Mouse (Mus musculus) CH12.LX (cell line): ENCODE data around the gene C1qtnf5. TPM values are rescaled to one million over a fixed set of nuclear protein-coding genes. Genes with fewer than 3 reads are reported as not detected.

Experiments used
- DNase-seq: peaks from one replicate; pipeline ENCODE4 v3.0.0-alpha.2; 2013; ENCODE audit errors: extremely low read depth
- H3K27ac ChIP-seq: 2 replicates; pipeline ENCODE4 v1.5.1; 2012; ENCODE audit warnings: low read depth, mild to moderate bottlenecking, control low read depth, moderate library complexity; ENCODE audit not compliant: insufficient read depth
- H3K27me3 ChIP-seq: replicated peaks from 2 replicates; pipeline ENCODE3; 2012; ENCODE audit warnings: inconsistent platforms
- H3K36me3 ChIP-seq, 2 experiments: replicated peaks in 1 of 2; 2 replicates each; pipeline versions ENCODE3 to v1.6.1; 2012; ENCODE audit warnings: inconsistent platforms in 1 of 2, low read length in 1 of 2, mild to moderate bottlenecking in 1 of 2, mixed read lengths in 1 of 2, moderate library complexity in 1 of 2; ENCODE audit not compliant: control insufficient read depth in 1 of 2, insufficient read depth in 1 of 2
- H3K4me1 ChIP-seq, 2 experiments: 2 replicates each; pipeline ENCODE4 v1.6.1; 2012; ENCODE audit warnings: inconsistent platforms in 1 of 2, moderate library complexity in 1 of 2; ENCODE audit not compliant: insufficient read depth in 2 of 2, control insufficient read depth in 1 of 2
- H3K4me2 ChIP-seq: 2 replicates; pipeline ENCODE4 v1.6.1; 2012; ENCODE audit warnings: low read depth, mild to moderate bottlenecking, control low read depth; ENCODE audit not compliant: poor library complexity, insufficient read depth, severe bottlenecking
- H3K4me3 ChIP-seq, 3 experiments: fragments of 150-350 bp in 1 of 3; sonication (generic) in 1 of 3; replicated peaks in 1 of 3; 2 replicates each; pipeline versions ENCODE3 to v1.5.1; 2011 to 2012; ENCODE audit warnings: low read depth in 2 of 3, low read length in 2 of 3, mild to moderate bottlenecking in 2 of 3, moderate library complexity in 2 of 3, control low read depth in 1 of 3, improper control_type of control experiment in 1 of 3, inconsistent platforms in 1 of 3, mixed read lengths in 1 of 3; ENCODE audit not compliant: poor library complexity in 1 of 3
- H3K79me2 ChIP-seq: replicated peaks from 2 replicates; pipeline ENCODE4 v1.6.1; 2012; ENCODE audit warnings: mild to moderate bottlenecking, moderate library complexity; ENCODE audit not compliant: control insufficient read depth, poor library complexity, insufficient read depth, severe bottlenecking; ENCODE audit errors: extremely low read depth
- H3K9ac ChIP-seq: 2 replicates; pipeline ENCODE4 v1.6.1; 2012; ENCODE audit warnings: low read depth, mild to moderate bottlenecking, control low read depth, moderate library complexity; ENCODE audit not compliant: insufficient read depth
- H3K9me3 ChIP-seq: replicated peaks from 2 replicates; pipeline ENCODE3; 2012; ENCODE audit warnings: low read length, inconsistent platforms, mixed read lengths
- E2F4 ChIP-seq: IDR thresholded peaks from 2 replicates; pipeline ENCODE4 v1.6.1; 2011; ENCODE audit warnings: low read depth, low read length, improper control_type of control experiment; ENCODE audit not compliant: insufficient replicate concordance
- ETS1 ChIP-seq: conservative IDR thresholded peaks from 2 replicates; pipeline ENCODE4 v1.6.1; 2012; ENCODE audit warnings: low read depth, mild to moderate bottlenecking, inconsistent platforms, low read length, improper control_type of control experiment, moderate library complexity
- GABPA ChIP-seq: IDR thresholded peaks from 2 replicates; pipeline ENCODE4 v1.6.1; 2012; ENCODE audit warnings: low read depth, low read length, improper control_type of control experiment, inconsistent platforms; ENCODE audit not compliant: insufficient replicate concordance
- JUN ChIP-seq: IDR thresholded peaks from 2 replicates; pipeline ENCODE4 v1.6.1; 2011; ENCODE audit warnings: low read depth, mild to moderate bottlenecking, low read length, improper control_type of control experiment, moderate library complexity; ENCODE audit not compliant: insufficient read depth
- MEF2A ChIP-seq: IDR thresholded peaks from 2 replicates; pipeline ENCODE4 v1.6.1; 2014; ENCODE audit warnings: low read depth, mild to moderate bottlenecking, inconsistent platforms, low read length, improper control_type of control experiment, borderline replicate concordance
- MYC ChIP-seq: IDR thresholded peaks from 2 replicates; pipeline ENCODE4 v1.6.1; 2011; ENCODE audit warnings: low read depth, mild to moderate bottlenecking, improper control_type of control experiment, low read length
- NRF1 ChIP-seq: IDR thresholded peaks from 2 replicates; pipeline ENCODE4 v1.6.1; 2014; ENCODE audit warnings: low read depth, mild to moderate bottlenecking, inconsistent platforms, low read length, improper control_type of control experiment, moderate library complexity
- PAX5 ChIP-seq: IDR thresholded peaks from 2 replicates; pipeline ENCODE4 v1.6.1; 2012; ENCODE audit warnings: low read length, inconsistent platforms, mixed read lengths
- POLR2A ChIP-seq: IDR thresholded peaks from 2 replicates; pipeline ENCODE4 v1.6.1; 2011; ENCODE audit warnings: low read depth, mild to moderate bottlenecking, improper control_type of control experiment, low read length
- POLR2AphosphoS2 ChIP-seq: IDR thresholded peaks from 2 replicates; pipeline ENCODE4 v1.6.1; 2011; ENCODE audit warnings: low read depth, low read length, improper control_type of control experiment
- RAD21 ChIP-seq: IDR thresholded peaks from 2 replicates; pipeline ENCODE4 v1.6.1; 2011; ENCODE audit warnings: low read depth, mild to moderate bottlenecking, low read length, improper control_type of control experiment, moderate library complexity
- SIN3A ChIP-seq: IDR thresholded peaks from 2 replicates; pipeline ENCODE4 v1.6.1; 2012; ENCODE audit warnings: low read length, improper control_type of control experiment, inconsistent platforms
- SMC3 ChIP-seq: IDR thresholded peaks from 2 replicates; pipeline ENCODE4 v1.6.1; 2011; ENCODE audit warnings: low read depth, low read length, improper control_type of control experiment
- TBP ChIP-seq: conservative IDR thresholded peaks from 2 replicates; pipeline ENCODE4 v1.6.1; 2011; ENCODE audit warnings: low read depth, low read length, improper control_type of control experiment
- TCF12 ChIP-seq: IDR thresholded peaks from 2 replicates; pipeline ENCODE4 v1.6.1; 2014; ENCODE audit warnings: low read depth, mild to moderate bottlenecking, inconsistent platforms, low read length, improper control_type of control experiment
- UBTF ChIP-seq: IDR thresholded peaks from 2 replicates; pipeline ENCODE4 v1.6.1; 2012; ENCODE audit warnings: low read depth, mild to moderate bottlenecking, inconsistent platforms, low read length, improper control_type of control experiment, moderate library complexity
- ZNF384 ChIP-seq: IDR thresholded peaks from 2 replicates; pipeline ENCODE4 v1.6.1; 2012; ENCODE audit warnings: low read depth, low read length, improper control_type of control experiment, inconsistent platforms
- dilution Hi-C: fragments of 300-500 bp; cut with MboI; formaldehyde crosslinking; loops from 2 replicates; pipeline ENCODE4 v1.14.3; 2020; ENCODE audit warnings: low sequenced_read_pairs; ENCODE audit not compliant: extremely low pct_unique_long_range_greater_than_20kb, extremely low pct_ligation_motif_present
- in situ Hi-C: fragments of 300-500 bp; cut with MboI; formaldehyde crosslinking; loops from 3 replicates; pipeline ENCODE4 v1.14.3; 2019; ENCODE audit warnings: low sequenced_read_pairs, low pct_ligation_motif_present, low pct_unique_long_range_greater_than_20kb, mixed read lengths
- polyA plus RNA-seq: library from polyadenylated mRNA; unstranded; fragments of >175 nt; gene quantifications from 2 replicates; pipeline ENCODE4 v1.2.1, GENCODE M21; 2012; ENCODE audit warnings: low read depth; ENCODE audit not compliant: insufficient read length
- total RNA-seq, 2 experiments: library from RNA; depleted of rRNA; stranded (reverse); fragments of 300-350 nt in 1 of 2; fragments of >200 nt in 1 of 2; gene quantifications; 2 replicates each; pipeline ENCODE4 v1.2.3; 2012 to 2014

The C1qtnf5 gene
- total and polyA plus RNA-seq, 3 experiments = not detected

DNA sequence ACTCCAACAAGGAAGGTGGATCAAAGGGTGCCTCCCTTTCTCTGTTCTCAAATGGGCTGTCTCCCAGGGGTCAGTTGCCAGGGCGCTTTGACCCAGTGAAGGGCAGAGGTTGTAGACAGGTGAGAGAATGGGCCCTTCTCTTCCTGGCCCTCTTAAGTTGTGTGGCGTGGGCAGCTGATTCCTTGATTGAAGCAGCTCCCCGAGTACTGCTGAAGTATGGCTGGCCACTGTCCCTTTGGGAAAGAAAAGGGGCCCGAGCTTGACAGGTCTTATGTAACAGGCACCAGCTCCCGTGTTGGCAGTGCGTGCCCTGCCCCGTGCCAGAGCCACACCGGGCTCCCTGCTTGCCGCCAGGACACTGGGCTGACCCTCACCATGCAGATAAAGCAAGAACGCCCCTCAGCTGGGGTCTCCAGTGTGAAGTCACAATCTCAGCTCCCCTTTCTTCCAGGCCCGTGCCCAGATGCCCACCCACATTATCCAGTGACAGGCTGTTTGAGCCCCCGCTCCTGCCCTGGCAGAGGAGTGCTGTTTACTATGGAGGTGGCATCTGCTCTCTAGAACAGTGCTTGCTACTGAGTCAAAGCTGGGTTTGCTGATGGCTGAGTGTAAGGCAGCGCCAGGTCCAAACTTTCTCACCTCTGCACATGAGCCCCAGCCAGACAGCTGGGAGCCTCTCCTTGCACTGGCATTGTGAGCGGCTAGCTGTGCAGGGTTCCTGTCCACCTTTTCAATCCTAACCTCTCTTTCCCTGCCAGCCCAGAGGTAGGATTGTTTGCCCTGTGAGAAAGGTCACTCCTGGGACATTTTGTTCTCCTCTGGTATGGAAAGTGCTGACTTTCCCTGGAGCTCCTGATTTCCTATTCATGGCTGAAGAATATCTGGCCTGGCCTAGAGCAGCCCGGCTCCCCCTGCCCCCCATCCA is 21.0 kb upstream of the C1qtnf5 start:
- peaks cover 0 to 2% of the 10 kb centered on the region in 2 experiments for H3K36me3 ChIP-seq
- H3K79me2 ChIP-seq = no peaks in the 10 kb centered on the region
- in situ Hi-C loops = no loop called here
- DNase-seq = no peak
- H3K9me3 ChIP-seq = no peaks in the 10 kb centered on the region
- TF ChIP-seq UBTF = no peak
- no peak for TF ChIP-seq JUN
- no peak for TF ChIP-seq RAD21
- TF ChIP-seq SMC3 = no peak
- TF ChIP-seq POLR2A = no peak
- TF ChIP-seq SIN3A = no peak
- no peak for TF ChIP-seq MEF2A
- no peak overlapping the region for H3K4me3 ChIP-seq
- no peak overlapping the region for H3K27ac ChIP-seq
- H3K9ac ChIP-seq = no peak overlapping the region
- H3K4me2 ChIP-seq = no peak overlapping the region
- dilution Hi-C loops = no loop called here
- peaks cover 19 to 57% of the 10 kb centered on the region in 2 experiments for H3K4me1 ChIP-seq
- peaks cover 50% of the 10 kb centered on the region for H3K27me3 ChIP-seq

DNA sequence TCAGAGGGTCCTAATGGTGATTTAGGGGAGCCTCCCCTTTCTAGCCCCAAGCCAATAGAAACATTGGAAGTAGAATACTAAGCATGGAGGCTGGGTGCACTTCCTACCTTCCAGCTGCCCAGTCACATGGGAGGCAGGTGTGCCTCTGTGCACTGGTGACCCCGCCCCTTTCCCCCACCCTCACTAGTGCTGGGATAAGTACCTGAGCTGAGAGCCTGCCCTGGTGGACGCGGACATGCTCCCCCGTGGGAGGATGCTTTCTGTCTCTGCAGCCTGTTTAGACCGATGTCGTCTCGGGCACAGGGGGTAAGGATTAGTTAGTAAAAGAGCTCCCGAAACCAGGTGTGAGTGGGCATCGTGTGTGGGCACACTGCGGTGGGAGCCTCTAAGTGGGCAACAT is 20.1 kb upstream of the C1qtnf5 start:
- no peak overlapping the region for H3K4me3 ChIP-seq
- no peaks in the 10 kb centered on the region for H3K79me2 ChIP-seq
- in situ Hi-C loops = no loop called here
- H3K27me3 ChIP-seq = peaks cover 44% of the 10 kb centered on the region
- dilution Hi-C loops = no loop called here
- H3K4me2 ChIP-seq = no peak overlapping the region; the same call in 1 of the 2 replicates
- H3K36me3 ChIP-seq = peaks cover 0 to 7% of the 10 kb centered on the region in 2 experiments
- no peak for TF ChIP-seq GABPA
- no peak for TF ChIP-seq POLR2AphosphoS2
- TF ChIP-seq ZNF384 = no peak
- TF ChIP-seq TBP = no peak
- TF ChIP-seq NRF1 = no peak
- no peak for TF ChIP-seq MYC
- no peak for TF ChIP-seq ETS1
- no peak for TF ChIP-seq TCF12
- no peak for TF ChIP-seq PAX5
- no peak for TF ChIP-seq E2F4
- H3K27ac ChIP-seq = no peak overlapping the region
- H3K4me1 ChIP-seq = peaks cover 19 to 57% of the 10 kb centered on the region in 2 experiments
- H3K9ac ChIP-seq = no peak overlapping the region
- H3K9me3 ChIP-seq = no peaks in the 10 kb centered on the region
- DNase-seq = no peak
